Mouse (Mus musculus) liver, embryonic 14.5 days (tissue): ENCODE data around the gene Nfyb.

ENCODE experiments used
- CTCF ChIP-seq: IDR thresholded peaks from 2 replicates; pipeline ENCODE4 v1.5.1; 2016; ENCODE audit warnings: antibody characterized with exemption, low read depth, control low read depth
- EP300 ChIP-seq: IDR thresholded peaks from 2 replicates; pipeline ENCODE4 v1.6.1; 2016; ENCODE audit warnings: antibody characterized with exemption, low read depth

DNA sequence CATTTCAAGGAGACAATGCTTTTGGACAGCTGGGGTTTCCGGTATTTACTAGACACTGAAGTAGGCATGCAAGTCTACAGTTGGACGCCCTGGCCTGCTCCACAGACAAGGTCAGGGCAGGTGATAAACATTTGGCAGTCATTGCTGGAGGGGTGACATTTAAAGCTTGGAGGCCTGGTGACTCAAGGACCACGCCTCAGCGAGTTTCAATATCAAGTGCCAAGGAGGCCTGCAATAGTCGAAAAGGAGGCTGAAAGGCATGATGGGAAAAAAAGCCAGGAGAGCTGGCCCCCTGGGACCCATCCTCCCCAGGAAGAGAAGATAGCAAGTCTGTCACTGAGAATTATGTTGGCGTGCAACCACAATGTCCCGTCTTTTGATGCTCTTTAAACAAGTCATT is 43.3 kb upstream of the Nfyb start:
- TF ChIP-seq CTCF (no peak), EP300 (no peak)
